Mouse (Mus musculus): Measurements from ENCODE around the gene Card9. TPM values are rescaled to one million over a fixed set of nuclear protein-coding genes. Genes with fewer than 3 reads are reported as not detected.

Gene Card9
- polyA plus RNA-seq (2014; fragmentation: Nextera tagmentation; extraction: Ambion mirVana) = 1.0 and 1.1 TPM in 2 replicates

DNA sequence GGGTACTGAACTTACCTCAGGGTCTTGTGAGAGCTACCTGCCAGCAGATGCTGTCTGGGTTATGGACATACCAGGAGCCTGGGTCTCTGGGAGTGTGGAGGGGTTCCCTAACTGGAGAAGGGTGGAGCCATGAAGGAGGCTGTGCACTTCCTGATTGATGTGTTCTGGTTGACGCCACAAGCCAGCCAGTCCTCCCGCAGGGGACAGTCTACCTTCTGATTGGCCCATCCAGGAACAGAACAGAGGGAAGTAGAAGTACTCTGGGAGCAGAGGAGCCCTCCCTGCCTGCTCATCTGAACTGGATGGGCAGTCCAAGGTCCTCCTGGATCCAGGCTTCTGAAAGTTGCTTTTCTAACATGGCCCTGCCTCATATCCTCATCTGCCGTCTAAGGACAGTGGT is at the start of gene Card9:
Card9 (minus strand) TSS at position 147 of the 400 bp plus-strand sequence.
- DNase-seq (ENCODE audit: low spot score) = no peak
- Histone ChIP-seq H3K4me3 (ENCODE audit: low read depth, low read length) (no peak within 1 kb of the TSS), H3K4me1 (replicated peaks; ENCODE audit: control insufficient read depth, insufficient read depth, low read length) (no peaks in the 10 kb centered on the region), H3K36me3 (ENCODE audit: control insufficient read depth, insufficient read depth, low read length) (peaks cover 19% of the 10 kb centered on the region), H3K9me3 (ENCODE audit: control insufficient read depth, low read length) (no peaks in the 10 kb centered on the region), H3K27me3 (replicated peaks; ENCODE audit: control insufficient read depth, insufficient read depth, low read length) (no peaks in the 10 kb centered on the region), H3K9ac (ENCODE audit: low read length) (no peak within 1 kb of the TSS), H3K27ac (ENCODE audit: low read depth) (no peak within 1 kb of the TSS), H3K4me2 (ENCODE audit: low read length) (no peak within 1 kb of the TSS)
- WGBS = 46% methylated on average over 3 of the region's 3 CpGs
- ATAC-seq (replicated peaks; ENCODE audit: low FRiP score, low TSS enrichment, low read depth) = no peak

DNA sequence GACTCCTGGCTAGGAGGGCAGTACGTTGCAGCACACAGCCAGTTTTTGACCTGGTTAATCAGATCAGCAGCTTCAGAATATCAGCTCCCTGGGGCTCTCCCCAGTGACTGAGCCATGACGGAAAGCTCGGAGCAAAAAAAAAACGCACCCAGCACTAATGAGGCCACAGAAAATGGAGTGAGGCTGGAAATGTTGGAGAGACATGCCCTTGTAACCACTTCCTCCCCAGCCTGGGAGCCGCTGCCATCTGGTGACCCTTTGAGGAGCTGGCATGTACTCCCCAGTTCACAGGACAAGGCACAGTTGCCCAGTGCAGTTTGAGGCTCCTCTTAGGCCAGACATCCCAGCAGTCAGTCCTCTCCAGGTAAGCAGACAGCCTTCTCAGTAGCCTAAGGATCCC is 49.4 kb upstream of the Card9 start:
- no peaks in the 10 kb centered on the region for H3K9me3 ChIP-seq (ENCODE audit: control insufficient read depth, low read length)
- no peak overlapping the region for H3K9ac ChIP-seq (ENCODE audit: low read length)
- H3K27me3 ChIP-seq (replicated peaks; ENCODE audit: control insufficient read depth, insufficient read depth, low read length) = no peaks in the 10 kb centered on the region
- ATAC-seq (replicated peaks; ENCODE audit: low FRiP score, low TSS enrichment, low read depth) (no peak), DNase-seq (ENCODE audit: low spot score) (no peak)
- peaks cover 23% of the 10 kb centered on the region for H3K4me1 ChIP-seq (replicated peaks; ENCODE audit: control insufficient read depth, insufficient read depth, low read length)
- WGBS = 78% methylated on average over 5 of the region's 5 CpGs
- no peak overlapping the region for H3K27ac ChIP-seq (ENCODE audit: low read depth)
- peaks cover 50% of the 10 kb centered on the region for H3K36me3 ChIP-seq (ENCODE audit: control insufficient read depth, insufficient read depth, low read length)
- no peak overlapping the region for H3K4me3 ChIP-seq (ENCODE audit: low read depth, low read length)
- H3K4me2 ChIP-seq (ENCODE audit: low read length) = no peak overlapping the region

DNA sequence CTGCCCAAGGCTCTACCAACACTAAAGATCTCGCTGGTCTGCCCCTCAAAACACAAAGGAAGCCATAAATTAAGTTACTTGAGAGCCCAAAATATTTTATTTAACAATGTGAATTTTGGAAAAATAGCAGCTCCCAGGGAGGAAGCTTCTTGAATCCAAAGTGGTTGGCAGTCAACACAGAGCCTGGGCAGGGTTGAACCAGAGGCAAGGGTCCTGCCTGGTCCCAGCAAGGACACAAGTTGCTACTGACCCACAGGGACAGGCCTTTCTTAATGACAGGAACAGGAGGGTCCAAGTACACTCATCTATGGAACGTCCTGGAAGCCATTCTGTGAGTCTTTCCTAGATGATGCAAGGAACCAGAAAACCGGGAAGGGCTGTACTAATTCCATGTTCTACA is 48.6 kb upstream of the Card9 start:
- ATAC-seq (replicated peaks; ENCODE audit: low FRiP score, low TSS enrichment, low read depth) (peak; percentile 16; the same call in 1 of the 2 replicates), DNase-seq (ENCODE audit: low spot score) (no peak)
- H3K27me3 ChIP-seq (replicated peaks; ENCODE audit: control insufficient read depth, insufficient read depth, low read length) = no peaks in the 10 kb centered on the region
- H3K9me3 ChIP-seq (ENCODE audit: control insufficient read depth, low read length) = no peaks in the 10 kb centered on the region
- H3K4me3 ChIP-seq (ENCODE audit: low read depth, low read length) = peak overlapping the region; percentile 80
- no peak overlapping the region for H3K4me2 ChIP-seq (ENCODE audit: low read length)
- peaks cover 23% of the 10 kb centered on the region for H3K4me1 ChIP-seq (replicated peaks; ENCODE audit: control insufficient read depth, insufficient read depth, low read length)
- no peak overlapping the region for H3K9ac ChIP-seq (ENCODE audit: low read length)
- 61% methylated on average over 3 of the region's 3 CpGs for WGBS
- peaks cover 43% of the 10 kb centered on the region for H3K36me3 ChIP-seq (ENCODE audit: control insufficient read depth, insufficient read depth, low read length)
- no peak overlapping the region for H3K27ac ChIP-seq (ENCODE audit: low read depth)

DNA sequence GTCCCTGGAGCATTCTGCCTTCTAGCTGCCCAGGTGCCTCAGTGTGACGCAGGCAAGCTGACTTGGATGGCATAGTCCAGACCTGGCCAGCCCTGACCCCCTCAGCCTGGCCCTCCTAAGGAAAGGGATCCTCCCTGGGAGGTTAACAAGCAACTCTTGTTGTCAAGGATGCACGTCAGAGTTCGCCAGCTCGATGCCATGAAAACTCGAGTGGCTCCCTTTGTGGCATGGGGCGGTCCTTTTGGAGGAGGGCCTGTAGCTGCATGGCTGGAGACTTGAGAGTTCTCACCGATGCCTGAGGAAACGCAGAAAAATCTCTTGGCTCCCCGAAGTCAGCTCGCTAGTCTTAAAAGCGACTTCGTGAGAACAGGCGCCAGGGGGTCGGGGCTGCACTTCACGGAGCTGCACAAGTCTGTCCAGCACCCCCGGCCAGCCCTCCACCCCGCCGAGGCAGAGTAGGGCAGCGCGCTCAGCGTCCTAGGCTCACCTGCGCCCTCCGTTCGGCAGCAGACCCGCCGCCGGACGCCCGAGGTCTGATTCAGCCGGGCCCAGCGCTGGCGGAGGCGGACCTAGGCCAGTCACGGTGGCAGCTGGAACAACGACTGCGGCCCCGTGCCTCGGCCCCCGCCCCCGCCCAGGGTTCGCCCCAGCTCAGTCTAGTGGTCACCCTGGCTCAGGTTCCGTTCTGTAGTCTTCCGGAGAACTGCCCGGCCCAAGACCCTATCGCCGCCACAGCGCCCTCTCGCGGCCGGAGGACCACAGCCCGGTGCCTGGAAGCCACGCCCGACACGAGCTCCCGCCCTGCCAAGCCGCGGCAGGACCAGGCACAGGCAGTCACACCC is 48.0 kb upstream of the Card9 start, which contains the start of gene Inpp5e:
Inpp5e (minus strand) TSS at position 689 of the 842 bp plus-strand sequence.
- Histone ChIP-seq H3K4me2 (ENCODE audit: low read length) (peak within 1 kb of the TSS; percentile 99), H3K27me3 (replicated peaks; ENCODE audit: control insufficient read depth, insufficient read depth, low read length) (no peaks in the 10 kb centered on the region), H3K4me1 (replicated peaks; ENCODE audit: control insufficient read depth, insufficient read depth, low read length) (peaks cover 23% of the 10 kb centered on the region), H3K27ac (ENCODE audit: low read depth) (peak within 1 kb of the TSS; percentile 62; the same call in 1 of the 2 replicates), H3K9me3 (ENCODE audit: control insufficient read depth, low read length) (no peaks in the 10 kb centered on the region), H3K4me3 (ENCODE audit: low read depth, low read length) (peak within 1 kb of the TSS; percentile 80), H3K36me3 (ENCODE audit: control insufficient read depth, insufficient read depth, low read length) (peaks cover 37% of the 10 kb centered on the region), H3K9ac (ENCODE audit: low read length) (peak within 1 kb of the TSS; percentile 87)
- ATAC-seq (replicated peaks; ENCODE audit: low FRiP score, low TSS enrichment, low read depth) = peak; percentile 92
- WGBS = under 1% methylated on average over 57 of the region's 57 CpGs
- peak; percentile 100 for DNase-seq (ENCODE audit: low spot score)

DNA sequence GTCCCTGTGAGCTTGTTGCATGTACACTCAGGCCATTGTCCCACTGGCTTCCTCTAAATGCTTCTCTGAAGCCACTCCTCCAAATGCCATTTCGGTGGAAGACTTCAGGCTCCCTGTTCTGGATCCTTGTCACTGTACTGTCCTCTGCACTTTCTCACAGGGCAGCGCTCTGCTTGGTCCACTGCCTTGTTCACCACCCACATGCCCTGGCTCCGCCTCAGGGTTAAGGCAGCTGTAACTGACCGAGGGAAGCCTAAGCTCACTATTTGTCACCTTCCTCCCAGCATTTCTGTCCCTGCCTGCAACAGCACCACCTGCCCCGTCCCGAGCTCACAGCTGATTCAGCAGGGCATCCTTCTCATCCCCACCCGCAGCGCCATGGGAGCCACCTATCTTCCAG is 42.6 kb upstream of the Card9 start:
- no peak for ATAC-seq (replicated peaks; ENCODE audit: low FRiP score, low TSS enrichment, low read depth)
- Histone ChIP-seq H3K9me3 (ENCODE audit: control insufficient read depth, low read length) (no peaks in the 10 kb centered on the region), H3K9ac (ENCODE audit: low read length) (no peak overlapping the region), H3K4me3 (ENCODE audit: low read depth, low read length) (no peak overlapping the region), H3K4me1 (replicated peaks; ENCODE audit: control insufficient read depth, insufficient read depth, low read length) (peaks cover 20% of the 10 kb centered on the region), H3K4me2 (ENCODE audit: low read length) (no peak overlapping the region), H3K27ac (ENCODE audit: low read depth) (no peak overlapping the region), H3K27me3 (replicated peaks; ENCODE audit: control insufficient read depth, insufficient read depth, low read length) (no peaks in the 10 kb centered on the region), H3K36me3 (ENCODE audit: control insufficient read depth, insufficient read depth, low read length) (peaks cover 38% of the 10 kb centered on the region)
- DNase-seq (ENCODE audit: low spot score) = no peak
- 69% methylated on average over 8 of the region's 8 CpGs for WGBS

DNA sequence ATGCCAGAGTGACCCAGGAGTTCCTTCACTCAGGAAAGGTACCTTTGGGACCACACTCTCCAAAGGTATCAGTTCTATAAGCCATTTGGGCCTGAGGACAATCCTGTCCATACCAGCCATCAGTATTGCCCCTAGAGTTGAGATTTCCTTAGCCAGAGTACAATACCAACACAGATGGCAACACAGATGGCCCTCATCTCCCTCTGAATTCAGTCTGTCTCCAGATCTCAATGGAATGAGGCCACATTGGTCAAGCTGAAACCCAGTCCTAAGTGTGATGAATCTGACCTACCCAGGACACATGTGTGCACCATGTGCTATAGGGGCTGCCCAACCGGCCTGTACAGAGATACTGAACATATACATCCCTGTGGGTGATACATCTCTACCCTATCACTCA is 41.5 kb upstream of the Card9 start:
- Histone ChIP-seq H3K36me3 (ENCODE audit: control insufficient read depth, insufficient read depth, low read length) (peaks cover 47% of the 10 kb centered on the region), H3K9me3 (ENCODE audit: control insufficient read depth, low read length) (no peaks in the 10 kb centered on the region), H3K27me3 (replicated peaks; ENCODE audit: control insufficient read depth, insufficient read depth, low read length) (no peaks in the 10 kb centered on the region), H3K4me2 (ENCODE audit: low read length) (no peak overlapping the region), H3K4me1 (replicated peaks; ENCODE audit: control insufficient read depth, insufficient read depth, low read length) (peaks cover 10% of the 10 kb centered on the region), H3K4me3 (ENCODE audit: low read depth, low read length) (no peak overlapping the region), H3K9ac (ENCODE audit: low read length) (no peak overlapping the region), H3K27ac (ENCODE audit: low read depth) (no peak overlapping the region)
- 83% methylated on average over 1 of the region's 1 CpGs for WGBS
- ATAC-seq (replicated peaks; ENCODE audit: low FRiP score, low TSS enrichment, low read depth) = no peak
- no peak for DNase-seq (ENCODE audit: low spot score)

DNA sequence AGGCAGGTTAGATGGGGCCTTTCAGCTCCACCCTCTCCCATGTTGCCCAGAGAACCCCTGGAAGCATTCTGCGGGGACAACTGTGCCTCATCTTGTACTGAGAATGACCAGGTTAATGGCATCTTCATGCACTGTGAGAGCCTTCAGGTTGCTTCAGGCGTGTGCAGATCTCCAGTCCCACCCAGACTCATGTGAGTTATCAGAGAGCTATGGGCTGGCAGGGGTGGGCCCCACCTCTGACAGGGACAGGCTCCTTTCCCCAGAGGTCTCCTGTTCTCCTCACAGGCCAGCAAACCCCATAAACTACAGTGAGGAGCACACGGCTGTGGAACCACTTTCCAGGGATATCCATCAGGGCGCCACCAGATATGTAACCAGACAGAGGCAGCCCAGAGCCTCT is 40.3 kb upstream of the Card9 start:
- H3K27ac ChIP-seq (ENCODE audit: low read depth) = no peak overlapping the region
- WGBS = 87% methylated on average over 4 of the region's 4 CpGs
- no peak for ATAC-seq (replicated peaks; ENCODE audit: low FRiP score, low TSS enrichment, low read depth)

DNA sequence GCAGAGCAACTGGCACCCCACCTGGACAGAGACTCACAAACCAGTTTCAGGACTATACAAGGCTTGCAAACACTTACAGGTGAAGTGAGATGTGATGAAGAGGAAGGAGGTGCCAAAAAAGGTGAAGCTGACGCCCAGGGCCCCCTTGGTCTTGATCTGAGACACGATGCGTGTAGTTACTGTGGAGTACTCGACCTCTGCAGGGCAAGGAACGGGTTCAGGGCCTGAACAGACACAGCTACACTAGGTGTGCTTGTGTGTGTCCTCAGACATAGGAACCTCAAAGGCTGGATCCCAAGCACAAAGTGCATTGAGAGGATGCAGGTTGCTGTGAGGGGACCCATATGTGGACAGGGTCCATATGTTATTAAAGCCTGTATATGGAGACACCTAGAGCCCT is 39.6 kb upstream of the Card9 start:
- no peaks in the 10 kb centered on the region for H3K9me3 ChIP-seq (ENCODE audit: control insufficient read depth, low read length)

More for the DNA sequence above, 40.3 kb upstream of the Card9 start:
- peaks cover 59% of the 10 kb centered on the region for H3K36me3 ChIP-seq (ENCODE audit: control insufficient read depth, insufficient read depth, low read length)
- no peak overlapping the region for H3K9ac ChIP-seq (ENCODE audit: low read length)
- H3K27me3 ChIP-seq (replicated peaks; ENCODE audit: control insufficient read depth, insufficient read depth, low read length) = no peaks in the 10 kb centered on the region
- H3K4me1 ChIP-seq (replicated peaks; ENCODE audit: control insufficient read depth, insufficient read depth, low read length) = no peaks in the 10 kb centered on the region
- no peak for DNase-seq (ENCODE audit: low spot score)
- H3K9me3 ChIP-seq (ENCODE audit: control insufficient read depth, low read length) = no peaks in the 10 kb centered on the region
- no peak overlapping the region for H3K4me2 ChIP-seq (ENCODE audit: low read length)
- no peak overlapping the region for H3K4me3 ChIP-seq (ENCODE audit: low read depth, low read length)

DNA sequence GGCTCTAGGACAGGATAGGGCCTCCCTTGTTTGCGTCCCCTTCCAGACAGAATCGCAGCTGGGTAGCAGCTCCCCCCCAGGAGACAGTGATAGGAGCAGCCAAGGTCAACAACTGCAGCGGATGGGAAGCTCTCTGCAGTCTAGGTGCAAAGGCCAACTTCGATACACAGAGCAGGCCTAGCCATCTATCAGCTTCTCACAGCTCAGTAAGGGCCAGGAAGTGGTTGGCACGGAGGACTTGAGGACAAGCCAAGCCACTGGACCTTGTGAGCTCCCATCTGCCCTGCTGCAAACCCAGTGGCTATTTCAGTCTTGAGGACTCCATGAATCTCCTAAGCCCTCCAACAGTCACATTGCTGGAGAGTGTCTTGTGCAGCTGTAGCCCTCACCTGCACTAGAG is 38.9 kb upstream of the Card9 start:
- DNase-seq (ENCODE audit: low spot score) (no peak), ATAC-seq (replicated peaks; ENCODE audit: low FRiP score, low TSS enrichment, low read depth) (no peak)
- Histone ChIP-seq H3K4me3 (ENCODE audit: low read depth, low read length) (no peak overlapping the region), H3K4me2 (ENCODE audit: low read length) (no peak overlapping the region), H3K4me1 (replicated peaks; ENCODE audit: control insufficient read depth, insufficient read depth, low read length) (no peaks in the 10 kb centered on the region), H3K27me3 (replicated peaks; ENCODE audit: control insufficient read depth, insufficient read depth, low read length) (no peaks in the 10 kb centered on the region), H3K36me3 (ENCODE audit: control insufficient read depth, insufficient read depth, low read length) (peaks cover 73% of the 10 kb centered on the region), H3K9ac (ENCODE audit: low read length) (no peak overlapping the region), H3K9me3 (ENCODE audit: control insufficient read depth, low read length) (no peaks in the 10 kb centered on the region), H3K27ac (ENCODE audit: low read depth) (no peak overlapping the region)
- WGBS = 79% methylated on average over 5 of the region's 5 CpGs

More for the DNA sequence above, 39.6 kb upstream of the Card9 start:
- peaks cover 66% of the 10 kb centered on the region for H3K36me3 ChIP-seq (ENCODE audit: control insufficient read depth, insufficient read depth, low read length)
- no peak overlapping the region for H3K4me3 ChIP-seq (ENCODE audit: low read depth, low read length)
- no peaks in the 10 kb centered on the region for H3K27me3 ChIP-seq (replicated peaks; ENCODE audit: control insufficient read depth, insufficient read depth, low read length)
- DNase-seq (ENCODE audit: low spot score) = no peak
- no peaks in the 10 kb centered on the region for H3K4me1 ChIP-seq (replicated peaks; ENCODE audit: control insufficient read depth, insufficient read depth, low read length)
- no peak for ATAC-seq (replicated peaks; ENCODE audit: low FRiP score, low TSS enrichment, low read depth)
- H3K27ac ChIP-seq (ENCODE audit: low read depth) = no peak overlapping the region
- H3K4me2 ChIP-seq (ENCODE audit: low read length) = no peak overlapping the region
- H3K9ac ChIP-seq (ENCODE audit: low read length) = no peak overlapping the region
- WGBS = 90% methylated on average over 5 of the region's 5 CpGs

All from intestine, embryonic 14.5 days (tissue).